Mouse (Mus musculus) spleen, adult 2 months (tissue): ENCODE results near the gene Stk25.

Experiments used
- CTCF ChIP-seq: fragments of 200-500 bp; IDR thresholded peaks from 2 replicates; pipeline ENCODE4 v1.5.1; 2011; ENCODE audit warnings: mild to moderate bottlenecking, inconsistent platforms; ENCODE audit not compliant: insufficient read depth, insufficient read length, insufficient replicate concordance; ENCODE audit errors: extremely low read depth
- POLR2A ChIP-seq: fragments of 200-500 bp; IDR thresholded peaks from 2 replicates; pipeline ENCODE4 v1.6.1; 2011; ENCODE audit warnings: low read depth, low read length, inconsistent platforms

DNA sequence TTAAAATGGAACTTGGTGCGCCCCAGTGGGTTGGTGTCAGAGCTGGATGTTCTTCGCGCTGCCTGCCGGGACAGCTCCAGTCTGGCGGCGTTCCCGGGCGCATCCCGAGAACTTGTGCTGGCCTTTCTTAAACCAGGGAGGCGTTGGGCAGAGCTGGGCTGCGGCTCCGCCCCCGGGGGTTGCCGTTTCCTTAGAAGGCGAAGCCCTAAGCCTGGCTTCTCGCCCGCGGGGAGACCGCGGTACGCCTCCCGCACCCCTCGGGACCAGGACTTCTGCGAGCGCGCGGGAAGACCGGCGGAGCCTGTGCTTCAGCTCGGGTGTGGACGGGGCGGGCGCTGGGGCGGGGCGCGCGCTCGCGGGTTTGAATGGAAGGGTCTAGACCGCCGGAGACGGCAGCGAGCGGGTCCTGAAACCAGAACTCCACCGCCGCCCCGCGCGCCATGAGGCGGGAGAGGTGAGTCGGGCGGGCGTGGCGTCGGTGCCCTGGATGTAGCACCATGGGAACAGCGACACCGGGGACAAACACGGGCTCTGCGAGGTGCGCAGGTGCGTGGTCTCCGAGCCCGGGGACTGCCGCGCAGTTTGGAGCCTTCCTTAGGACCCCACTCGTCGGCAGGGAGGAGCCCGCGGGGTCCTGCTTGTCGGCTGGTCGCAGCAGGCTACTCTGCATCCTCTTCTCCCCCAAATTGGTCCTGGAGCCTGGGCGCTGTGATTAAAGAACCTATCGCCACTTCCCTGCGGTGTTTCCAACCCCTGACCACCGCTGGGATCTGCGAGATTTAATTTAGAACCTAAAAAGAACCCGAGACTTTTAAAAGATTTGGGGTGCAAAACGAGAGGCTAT is 27.2 kb upstream of the Stk25 start, which contains the start of gene Bok:
- TF ChIP-seq CTCF (no peak), POLR2A (no peak)
